34 mouse cellular contexts compared by ENCODE assay signal in the genomic region with DNA sequence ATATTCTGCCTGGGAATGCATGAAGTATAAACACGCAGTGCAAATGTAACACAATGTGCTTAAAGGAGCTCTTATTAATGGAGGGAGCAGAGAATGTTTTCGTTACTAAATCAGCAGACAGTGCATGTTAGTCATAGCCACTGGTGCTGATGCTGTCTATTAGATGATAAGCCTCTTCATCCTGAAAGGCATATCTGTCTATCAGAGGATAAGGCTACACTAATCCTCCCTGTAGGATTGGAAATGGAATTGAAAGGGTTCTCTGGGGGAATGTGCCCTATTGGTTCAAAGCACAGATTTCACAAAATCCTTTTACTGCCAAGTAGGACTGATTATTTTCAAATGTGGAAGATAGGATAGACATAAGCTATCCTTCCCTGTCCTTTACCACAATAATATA.
DNase-seq lines count a peak whose midpoint lies in the region; ATAC-seq and TF ChIP-seq lines count a peak whose summit lies in the region.
"Had no signal": no experiment of that assay in that cellular context is flagged by ENCODE, and none has a peak within 500 bp of the region (broad histone marks: within the 10 kb centered on the region; RNA-seq: fewer than 3 reads in every experiment).

No protein-coding gene starts in this region.

- no peak overlapping the region for H3K4me2 ChIP-seq in hindbrain, postnatal 0 days (ENCODE audit: low read depth, low read length)
- no peak overlapping the region for H3K4me2 ChIP-seq in midbrain, embryonic 12.5 days (replicated peaks)
- no peak overlapping the region for H3K4me2 ChIP-seq in midbrain, postnatal 0 days (ENCODE audit: low read depth, low read length, poor library complexity, severe bottlenecking)
- H3K4me2 ChIP-seq: embryonic facial prominence, embryonic 15.5 days; forebrain, embryonic 12.5 days; heart, embryonic 15.5 days; hindbrain, embryonic 13.5 days; kidney, embryonic 15.5 days; limb, embryonic 15.5 days; liver, embryonic 13.5 days had no signal

- WGBS in hindbrain, postnatal 0 days: 64% methylated on average over 2 of the region's 2 CpGs
- 83% methylated on average over 2 of the region's 2 CpGs for WGBS in hindbrain, embryonic 10.5 days
- 68% methylated on average over 2 of the region's 2 CpGs for WGBS in midbrain, embryonic 12.5 days
- WGBS in midbrain, postnatal 0 days: 39% methylated on average over 2 of the region's 2 CpGs

- no peaks in the 10 kb centered on the region for H3K27me3 ChIP-seq in hindbrain, postnatal 0 days (ENCODE audit: insufficient read depth, low read length)
- no peaks in the 10 kb centered on the region for H3K27me3 ChIP-seq in hindbrain, embryonic 10.5 days (ENCODE audit: insufficient read depth, poor library complexity, severe bottlenecking)
- no peaks in the 10 kb centered on the region for H3K27me3 ChIP-seq in midbrain, embryonic 12.5 days
- H3K27me3 ChIP-seq in midbrain, postnatal 0 days (ENCODE audit: insufficient read depth, low read length): no peaks in the 10 kb centered on the region
- H3K27me3 ChIP-seq: embryonic facial prominence, embryonic 15.5 days; forebrain, embryonic 12.5 days; heart, embryonic 15.5 days; hindbrain, embryonic 13.5 days; kidney, embryonic 15.5 days; limb, embryonic 15.5 days; liver, embryonic 13.5 days; megakaryocyte, embryonic 14.5 days had no signal

- no peak overlapping the region for H3K27ac ChIP-seq in hindbrain, postnatal 0 days
- H3K27ac ChIP-seq in hindbrain, embryonic 10.5 days: no peak overlapping the region
- peak overlapping the region; percentile 16; the same call in 1 of the 2 replicates for H3K27ac ChIP-seq in midbrain, embryonic 12.5 days (replicated peaks)
- no peak overlapping the region for H3K27ac ChIP-seq in midbrain, postnatal 0 days (ENCODE audit: low read depth, low read length)
- H3K27ac ChIP-seq: embryonic facial prominence, embryonic 15.5 days; forebrain, embryonic 12.5 days; heart, embryonic 10.5 days; heart, embryonic 15.5 days; hindbrain, embryonic 13.5 days; kidney, embryonic 15.5 days; limb, embryonic 10.5 days; limb, embryonic 15.5 days; liver, embryonic 13.5 days had no signal

- TF ChIP-seq POLR2A in brain, embryonic 14.5 days (IDR thresholded peaks at IDR 0.05; ENCODE audit: borderline replicate concordance, extremely low read depth, insufficient read depth, insufficient read length, poor library complexity, severe bottlenecking): no peak

- no peaks in the 10 kb centered on the region for H3K9me3 ChIP-seq in hindbrain, postnatal 0 days (ENCODE audit: low read length)
- H3K9me3 ChIP-seq in hindbrain, embryonic 10.5 days: no peaks in the 10 kb centered on the region
- H3K9me3 ChIP-seq in midbrain, embryonic 12.5 days: no peaks in the 10 kb centered on the region
- no peaks in the 10 kb centered on the region for H3K9me3 ChIP-seq in midbrain, postnatal 0 days (ENCODE audit: low read length)
- H3K9me3 ChIP-seq: embryonic facial prominence, embryonic 15.5 days; forebrain, embryonic 12.5 days; heart, embryonic 10.5 days; heart, embryonic 15.5 days; hindbrain, embryonic 13.5 days; kidney, embryonic 15.5 days; limb, embryonic 10.5 days; limb, embryonic 15.5 days; liver, embryonic 13.5 days; megakaryocyte, embryonic 14.5 days had no signal

- no peak for ATAC-seq in hindbrain, postnatal 0 days
- ATAC-seq in midbrain, embryonic 12.5 days (ENCODE audit: low FRiP score, low read depth): peak; percentile 84
- ATAC-seq in midbrain, postnatal 0 days (ENCODE audit: low FRiP score): no peak
- ATAC-seq: CD4-positive, CD25-positive, alpha-beta regulatory T cell, adult 4 months; intestine, postnatal 0 days; lung, postnatal 0 days had no signal

- H3K36me3 ChIP-seq in hindbrain, postnatal 0 days (ENCODE audit: insufficient read depth, low read length): no peaks in the 10 kb centered on the region
- no peaks in the 10 kb centered on the region for H3K36me3 ChIP-seq in hindbrain, embryonic 10.5 days
- H3K36me3 ChIP-seq in midbrain, embryonic 12.5 days: no peaks in the 10 kb centered on the region
- no peaks in the 10 kb centered on the region for H3K36me3 ChIP-seq in midbrain, postnatal 0 days (ENCODE audit: insufficient read depth, low read length)
- H3K36me3 ChIP-seq: embryonic facial prominence, embryonic 15.5 days; forebrain, embryonic 12.5 days; heart, embryonic 10.5 days; heart, embryonic 15.5 days; hindbrain, embryonic 13.5 days; kidney, embryonic 15.5 days; limb, embryonic 10.5 days; limb, embryonic 15.5 days; liver, embryonic 13.5 days had no signal

- H3K9ac ChIP-seq in hindbrain, postnatal 0 days (replicated peaks; ENCODE audit: low read length): no peak overlapping the region
- no peak overlapping the region for H3K9ac ChIP-seq in midbrain, embryonic 12.5 days (replicated peaks)
- H3K9ac ChIP-seq in midbrain, postnatal 0 days (replicated peaks; ENCODE audit: low read length, poor library complexity, severe bottlenecking): no peak overlapping the region
- H3K9ac ChIP-seq: embryonic facial prominence, embryonic 15.5 days; forebrain, embryonic 12.5 days; heart, embryonic 15.5 days; hindbrain, embryonic 13.5 days; kidney, embryonic 15.5 days; limb, embryonic 15.5 days; liver, embryonic 13.5 days had no signal

- TF ChIP-seq CTCF in hindbrain, postnatal 0 days (IDR thresholded peaks at IDR 0.05; ENCODE audit: low read depth): no peak
- no peak for TF ChIP-seq CTCF in brain, embryonic 14.5 days (IDR thresholded peaks at IDR 0.05; ENCODE audit: borderline replicate concordance, extremely low read depth, insufficient read depth, insufficient read length)
- no peak for TF ChIP-seq CTCF in midbrain, postnatal 0 days (IDR thresholded peaks at IDR 0.05)

- no peaks in the 10 kb centered on the region for H3K4me1 ChIP-seq in hindbrain, postnatal 0 days (ENCODE audit: insufficient read depth, low read length)
- H3K4me1 ChIP-seq in hindbrain, embryonic 10.5 days (replicated peaks): no peaks in the 10 kb centered on the region
- no peaks in the 10 kb centered on the region for H3K4me1 ChIP-seq in midbrain, embryonic 12.5 days
- H3K4me1 ChIP-seq in midbrain, postnatal 0 days (ENCODE audit: insufficient read depth, low read length): 0 out of 2 replicates have a peak, but pooled peaks cover 2% of the 10 kb centered on the region
- H3K4me1 ChIP-seq: embryonic facial prominence, embryonic 15.5 days; forebrain, embryonic 12.5 days; heart, embryonic 10.5 days; heart, embryonic 15.5 days; hindbrain, embryonic 13.5 days; kidney, embryonic 15.5 days; limb, embryonic 10.5 days; limb, embryonic 15.5 days; liver, embryonic 13.5 days; megakaryocyte, embryonic 14.5 days had no signal

- no peak overlapping the region for H3K4me3 ChIP-seq in hindbrain, postnatal 0 days (ENCODE audit: low read length)
- no peak overlapping the region for H3K4me3 ChIP-seq in hindbrain, embryonic 10.5 days
- no peak overlapping the region for H3K4me3 ChIP-seq in midbrain, embryonic 12.5 days
- H3K4me3 ChIP-seq in midbrain, postnatal 0 days (ENCODE audit: low read depth, low read length): no peak overlapping the region
- H3K4me3 ChIP-seq: embryonic facial prominence, embryonic 15.5 days; forebrain, embryonic 12.5 days; heart, embryonic 10.5 days; heart, embryonic 15.5 days; hindbrain, embryonic 13.5 days; kidney, embryonic 15.5 days; limb, embryonic 10.5 days; limb, embryonic 15.5 days; liver, embryonic 13.5 days; megakaryocyte, embryonic 14.5 days had no signal

- peak; percentile 5 for DNase-seq in hindbrain, postnatal 0 days (ENCODE audit: low spot score)
- DNase-seq in hindbrain, embryonic 10.5 days (ENCODE audit: low spot score): no peak
- DNase-seq in brain, embryonic 14.5 days (ENCODE audit: low read depth): peak; percentile 62
- DNase-seq in midbrain, postnatal 0 days (ENCODE audit: low spot score): peak; percentile 3
- no peak for DNase-seq in layer of hippocampus, adult 9-10 months (ENCODE audit: low spot score)
- DNase-seq in ovary, postnatal 36 days (ENCODE audit: low spot score): no peak
- no peak for DNase-seq in right cerebral cortex, adult 18-20 months
- DNase-seq: adrenal gland, postnatal 25 days; cerebellum, adult 8-10 months; cerebellum, postnatal 36 days; embryo, embryonic 11 days; gastrocnemius, postnatal 25 days; heart, adult 11 months; heart, postnatal 36 days; kidney, postnatal 4 days; layer of hippocampus, postnatal 36 days; liver, embryonic 13.5 days; lung, adult 18-20 months; lung, postnatal 4 days; spleen, adult 18-20 months; thymus, postnatal 4 days had no signal

Comparison
In these comparisons a context has a peak if more than half of its experiments do, and no peak if none do; other contexts are left out.
1. DNase-seq: peak in hindbrain, postnatal 0 days (single experiment), brain, embryonic 14.5 days (single experiment) and midbrain, postnatal 0 days (single experiment); none in hindbrain, embryonic 10.5 days (single experiment), layer of hippocampus, adult 9-10 months (single experiment), ovary, postnatal 36 days (single experiment) and right cerebral cortex, adult 18-20 months (single experiment).